Mouse (Mus musculus) R1 (cell line): ENCODE measurements around the gene Trmt1.

Experiments
- DNase-seq: peaks from one replicate; pipeline ENCODE4 v3.0.0-alpha.2; 2018; ENCODE audit warnings: low read depth, low spot score

Trmt1 gene

GRCm38 (mm10) chr8:84708774-84709475 lies 22.8 kb downstream of the Trmt1 start:
- DNase-seq = peak; percentile 92

- DNase-seq = no peak
Observed at GRCm38 (mm10) chr8:84709931-84710330, 23.8 kb downstream of the Trmt1 start.

DNA sequence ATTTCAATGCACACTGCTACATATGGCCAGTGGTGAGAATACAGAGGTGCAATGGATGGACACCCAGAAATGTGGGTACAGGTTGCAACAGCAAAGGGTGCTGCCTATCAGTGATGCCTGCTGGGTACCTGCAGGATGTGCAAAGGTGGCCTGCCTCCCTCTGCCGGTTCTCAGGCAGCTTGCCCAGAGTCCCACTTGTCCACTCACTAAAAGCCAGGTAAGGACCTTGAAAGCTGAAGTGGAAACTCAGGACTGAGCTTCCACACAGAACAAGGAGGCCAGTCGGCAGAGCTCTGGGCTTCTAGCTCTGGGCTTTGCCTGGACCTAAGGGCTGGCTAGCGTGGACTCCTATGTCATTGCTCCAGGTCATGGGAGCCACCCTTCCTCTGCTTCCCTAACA lies 25.2 kb downstream of the Trmt1 start:
- DNase-seq = no peak

DNA sequence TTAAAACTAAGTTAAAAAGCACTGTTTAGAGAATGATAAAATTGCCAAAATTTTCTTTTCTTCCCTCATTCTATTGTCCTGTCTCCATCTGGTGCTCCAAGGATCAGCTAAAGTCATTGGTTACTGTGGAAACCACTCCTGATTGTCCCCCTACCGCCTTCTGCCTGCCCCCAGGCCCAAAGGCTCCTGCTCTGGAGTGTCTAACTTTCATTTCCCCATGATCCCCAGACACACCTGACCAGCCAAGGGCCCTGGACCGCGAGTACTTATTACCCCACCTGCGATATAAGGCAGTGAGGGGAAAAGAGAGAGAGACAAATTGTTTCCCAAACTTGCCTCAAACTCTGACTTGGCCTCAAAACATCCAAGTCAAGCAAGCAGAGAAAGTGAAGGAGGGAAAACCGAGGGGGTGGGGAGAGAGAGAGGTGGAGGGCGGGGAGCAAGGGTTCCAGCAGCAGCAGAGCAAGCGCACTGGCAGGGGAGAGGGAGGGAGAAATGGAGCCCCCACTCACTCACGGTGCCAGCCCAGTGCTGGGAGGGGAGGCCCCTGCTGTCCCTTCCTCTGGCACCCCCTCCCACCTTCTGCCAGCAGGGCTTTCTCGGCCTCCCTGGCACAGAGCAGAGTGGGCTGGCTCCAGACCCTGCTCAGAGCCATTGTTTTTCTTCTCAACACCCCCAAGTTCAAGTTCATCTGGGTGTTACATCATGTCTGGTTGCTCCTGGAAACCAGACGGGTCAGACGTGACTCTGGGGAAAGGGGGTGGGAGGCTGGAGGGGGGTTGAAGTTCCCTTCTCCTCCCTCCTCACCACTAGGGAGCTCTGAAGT lies 26.0 kb downstream of the Trmt1 start:
- DNase-seq = no peak

DNA sequence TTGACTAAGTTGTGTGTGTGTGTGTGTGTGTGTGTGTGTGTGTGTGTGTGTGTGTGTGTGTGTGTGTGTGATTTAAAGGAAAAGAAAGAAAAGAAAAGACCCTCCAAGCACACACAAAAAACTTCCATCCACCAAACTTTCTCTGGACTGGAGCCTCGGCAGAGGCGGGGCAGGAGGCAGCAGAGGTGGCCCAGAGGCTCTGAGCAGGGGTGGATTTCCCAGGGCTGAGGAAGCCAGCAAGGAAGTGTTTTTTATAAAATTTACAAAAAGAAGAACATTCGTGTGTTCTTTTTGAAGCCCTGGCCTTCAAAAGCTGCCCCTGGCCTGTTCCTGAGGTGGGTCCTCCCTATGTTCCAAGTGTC lies 26.6 kb downstream of the Trmt1 start:
- no peak for DNase-seq

DNA sequence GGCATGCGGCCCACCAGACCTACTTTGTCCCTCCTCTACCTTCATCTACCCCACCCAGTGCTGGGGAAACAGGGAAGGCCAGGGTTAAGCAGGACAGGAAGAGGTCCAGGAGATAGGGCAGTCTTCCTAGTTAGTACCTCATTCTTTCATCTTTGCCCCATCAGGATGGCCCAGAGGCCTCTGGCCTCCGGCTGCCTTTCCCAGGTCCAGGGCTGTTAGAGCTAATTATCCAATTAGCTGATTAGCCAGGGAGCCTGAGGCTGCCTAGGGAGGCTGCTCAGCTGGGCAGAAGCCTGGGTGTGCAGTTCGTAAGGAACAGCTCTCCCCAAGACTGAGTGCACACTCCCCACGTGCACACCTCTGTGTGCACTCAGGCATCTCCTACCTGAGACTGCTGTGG lies 27.3 kb downstream of the Trmt1 start:
- no peak for DNase-seq

DNA sequence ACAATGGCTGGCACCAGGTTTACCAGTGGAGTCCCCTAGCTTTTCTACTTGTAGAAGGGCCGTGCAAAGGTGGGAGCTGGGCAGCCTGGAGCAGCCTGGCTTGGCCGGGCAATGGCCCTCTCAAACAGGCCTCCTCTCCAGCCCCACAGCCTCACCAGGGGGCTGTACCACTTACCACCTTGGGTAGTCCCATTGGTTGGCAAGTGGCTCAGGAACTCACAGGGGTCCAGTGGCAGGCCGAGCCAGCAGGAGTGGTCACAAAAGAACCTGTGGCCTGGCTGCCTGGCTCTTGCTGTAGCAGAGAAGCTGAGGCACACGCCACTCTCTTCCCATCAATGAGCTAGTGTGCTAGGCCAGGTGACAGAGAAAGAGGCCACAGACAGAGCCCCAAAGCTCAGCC lies 28.1 kb downstream of the Trmt1 start:
- DNase-seq = no peak

DNA sequence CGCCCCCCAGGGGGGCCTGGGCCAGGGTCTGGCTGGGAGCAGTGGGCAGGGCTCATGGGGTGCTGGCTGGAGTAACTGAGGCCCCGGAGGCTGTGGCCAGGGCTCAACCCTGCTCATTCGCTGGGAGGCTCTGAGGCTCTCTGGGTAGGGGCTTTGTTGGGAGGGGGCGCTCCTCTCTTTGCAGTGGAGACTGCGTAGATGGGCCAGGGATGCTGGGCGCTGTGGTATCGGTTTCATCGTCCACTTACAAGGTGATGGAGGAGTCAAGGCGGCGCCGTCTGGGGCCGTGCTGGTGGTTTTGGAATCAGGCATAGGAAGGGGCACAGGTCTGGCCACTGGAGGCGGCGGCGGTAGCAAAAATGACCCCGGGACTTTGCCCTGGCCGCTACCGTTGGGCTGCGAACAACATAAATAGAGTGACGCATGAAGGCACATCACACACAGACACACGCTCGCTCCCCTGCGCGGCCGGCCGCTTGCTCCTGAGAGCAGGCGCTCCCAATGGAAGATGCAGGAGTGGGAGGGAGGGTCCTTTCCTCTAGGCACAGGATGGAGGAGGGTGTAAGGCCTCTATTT lies 29.9 kb downstream of the Trmt1 start:
- no peak for DNase-seq

GRCm38 (mm10) chr8:84716790-84717189 lies 30.7 kb downstream of the Trmt1 start:
- no peak for DNase-seq

DNA sequence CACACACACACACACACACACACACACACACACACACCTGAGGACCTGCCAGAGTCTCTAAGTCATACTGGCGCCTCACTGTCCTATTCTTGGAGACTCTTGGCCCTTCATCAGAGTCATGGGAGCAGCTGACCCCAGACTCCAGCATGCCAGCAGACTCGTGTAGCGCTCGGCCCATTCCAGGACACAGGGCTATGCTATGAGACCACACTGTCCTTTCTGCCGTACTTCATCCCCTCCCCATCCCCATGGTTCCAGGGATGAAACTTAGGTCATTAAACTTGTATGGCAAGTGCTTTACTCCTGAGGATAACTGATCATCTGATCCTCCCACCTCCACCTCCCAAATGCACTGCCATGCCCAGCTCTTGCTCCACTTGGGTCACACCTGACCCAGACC lies 32.4 kb downstream of the Trmt1 start:
- DNase-seq = no peak

GRCm38 (mm10) chr8:84718959-84719690 lies 33.0 kb downstream of the Trmt1 start:
- DNase-seq = no peak

DNA sequence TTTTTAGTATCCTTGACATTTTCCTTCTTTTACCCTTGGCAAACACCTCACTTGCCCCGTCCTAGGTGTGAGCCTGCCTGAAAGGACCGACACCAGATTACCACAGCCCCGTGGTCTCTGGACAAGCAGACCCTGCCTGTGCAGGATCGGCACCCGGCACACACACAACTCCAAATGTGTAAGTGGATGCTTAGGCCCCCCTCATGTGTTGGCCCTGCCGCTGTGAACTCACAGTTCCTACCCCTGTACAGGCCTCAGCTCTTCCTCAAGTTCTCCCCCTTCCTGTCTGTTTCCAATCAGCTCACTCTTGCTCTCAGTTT lies 36.4 kb downstream of the Trmt1 start:
- DNase-seq = no peak

GRCm38 (mm10) chr8:84722850-84723570 lies 36.9 kb downstream of the Trmt1 start, which contains the start of gene G430095P16Rik:
TSS of gene G430095P16Rik (plus strand) at chr8:84723007.
- DNase-seq = peak; percentile 76

- DNase-seq = no peak
Observed at GRCm38 (mm10) chr8:84723571-84723900, 37.4 kb downstream of the Trmt1 start.

- no peak for DNase-seq
Observed at GRCm38 (mm10) chr8:84724683-84725082, 38.6 kb downstream of the Trmt1 start.

GRCm38 (mm10) chr8:84725246-84725940 lies 39.3 kb downstream of the Trmt1 start:
- no peak for DNase-seq

- peak; percentile 47 for DNase-seq
Observed at GRCm38 (mm10) chr8:84725941-84726259, 39.8 kb downstream of the Trmt1 start.

- DNase-seq = no peak
Observed at GRCm38 (mm10) chr8:84728474-84728873, 42.4 kb downstream of the Trmt1 start.

- peak; percentile 74 for DNase-seq
Observed at GRCm38 (mm10) chr8:84729921-84730362, 43.8 kb downstream of the Trmt1 start.

- DNase-seq = peak; percentile 46
Observed at GRCm38 (mm10) chr8:84730541-84731370, 44.6 kb downstream of the Trmt1 start.
